18 mouse cellular contexts compared by ENCODE assay signal in the genomic region with DNA sequence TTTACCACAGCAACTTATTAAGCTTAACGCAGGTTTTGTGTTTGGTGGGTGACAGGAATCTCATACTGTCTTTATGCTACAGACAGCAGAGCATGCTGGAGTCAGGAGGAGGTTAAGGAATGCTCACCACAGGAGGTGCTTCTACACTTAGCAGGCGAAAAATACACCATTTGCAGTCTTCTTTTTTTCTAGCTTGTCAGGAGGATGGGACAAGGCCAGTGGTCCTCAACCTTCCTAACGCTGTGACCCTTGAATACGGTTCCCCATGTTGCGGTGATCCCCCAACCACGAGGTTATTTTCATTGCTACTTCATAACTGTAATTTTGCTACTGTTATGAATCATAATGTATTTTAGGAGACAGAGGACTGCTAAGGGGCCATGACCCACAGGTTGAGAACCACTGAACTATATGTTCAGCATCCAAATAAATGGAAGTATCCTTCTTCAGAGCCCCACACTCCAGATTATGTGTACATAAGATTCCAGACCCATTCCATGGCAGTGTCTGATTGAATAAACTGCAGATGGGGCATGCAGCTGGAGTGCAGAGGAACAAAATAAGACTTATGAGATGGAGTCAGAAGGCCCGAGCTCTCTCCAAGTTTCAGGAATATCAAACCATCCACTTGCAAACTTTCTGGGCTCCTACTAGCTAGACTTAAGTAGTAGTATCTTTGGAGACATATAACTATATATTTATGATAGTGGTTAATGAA. TPM values are rescaled to one million over a fixed set of nuclear protein-coding genes. Genes with fewer than 3 reads are reported as not detected.
A peak's percentile ranks its signal among the peaks of the same experiment; 100 is the strongest.
DNase-seq lines count a peak whose midpoint lies in the region; ATAC-seq and TF ChIP-seq lines count a peak whose summit lies in the region.
"Had no signal": no experiment of that assay in that cellular context is flagged by ENCODE, and none has a peak within 500 bp of the region (broad histone marks: within the 10 kb centered on the region; RNA-seq: fewer than 3 reads in every experiment).

No protein-coding gene starts in this region.

- H3K27me3 ChIP-seq in liver, adult 2 months (ENCODE audit: control insufficient read depth, insufficient read depth, low read length), result no peaks in the 10 kb centered on the region
- H3K27me3 ChIP-seq in intestine, embryonic 16.5 days (replicated peaks; ENCODE audit: control insufficient read depth, insufficient read depth, low read length), result no peaks in the 10 kb centered on the region
- H3K27me3 ChIP-seq in stomach, embryonic 16.5 days (ENCODE audit: control insufficient read depth, insufficient read depth, low read length), result no peaks in the 10 kb centered on the region
- H3K27me3 ChIP-seq: embryonic facial prominence, embryonic 13.5 days; midbrain, embryonic 12.5 days; neural tube, embryonic 12.5 days had no signal

- peak overlapping the region; percentile 61 for H3K9ac ChIP-seq in liver, adult 2 months (ENCODE audit: low read depth, low read length)
- H3K9ac ChIP-seq in intestine, embryonic 16.5 days (ENCODE audit: low read depth, low read length), result no peak overlapping the region
- H3K9ac ChIP-seq in stomach, embryonic 16.5 days (ENCODE audit: low read length), result no peak overlapping the region
- H3K9ac ChIP-seq: embryonic facial prominence, embryonic 13.5 days; lung, embryonic 14.5 days; midbrain, embryonic 12.5 days; neural tube, embryonic 12.5 days had no signal

- H3K4me1 ChIP-seq in liver, adult 2 months (ENCODE audit: control insufficient read depth, insufficient read depth, low read length), result peaks cover 27% of the 10 kb centered on the region
- peaks cover 30% of the 10 kb centered on the region for H3K4me1 ChIP-seq in intestine, embryonic 16.5 days (ENCODE audit: control insufficient read depth, insufficient read depth, low read length)
- peaks cover 40% of the 10 kb centered on the region for H3K4me1 ChIP-seq in stomach, embryonic 16.5 days (ENCODE audit: control insufficient read depth, insufficient read depth, low read length)

- ATAC-seq in intestine, embryonic 16.5 days, result no peak
- ATAC-seq in stomach, embryonic 16.5 days (ENCODE audit: insufficient read depth, low FRiP score), result no peak
- ATAC-seq: activated CD4-positive, CD25-positive, alpha-beta regulatory T cell, adult 4 months; forebrain, embryonic 16.5 days; inflammation-experienced regulatory T-cells, adult 6 months had no signal

- WGBS in liver, adult 2 months, result 76% methylated on average over 7 of the region's 7 CpGs
- 89% methylated on average over 7 of the region's 7 CpGs for WGBS in intestine, embryonic 16.5 days
- 86% methylated on average over 7 of the region's 7 CpGs for WGBS in stomach, embryonic 16.5 days

- peaks cover 12% of the 10 kb centered on the region for H3K36me3 ChIP-seq in liver, adult 2 months (ENCODE audit: control insufficient read depth, insufficient read depth, low read length)
- H3K36me3 ChIP-seq in intestine, embryonic 16.5 days (ENCODE audit: control insufficient read depth, insufficient read depth, low read length), result no peaks in the 10 kb centered on the region
- no peaks in the 10 kb centered on the region for H3K36me3 ChIP-seq in stomach, embryonic 16.5 days (ENCODE audit: control insufficient read depth, insufficient read depth, low read length)
- H3K36me3 ChIP-seq: neural tube, embryonic 12.5 days had no signal

- H3K9me3 ChIP-seq in intestine, embryonic 16.5 days (ENCODE audit: control insufficient read depth, low read length), result no peaks in the 10 kb centered on the region
- no peaks in the 10 kb centered on the region for H3K9me3 ChIP-seq in stomach, embryonic 16.5 days (replicated peaks; ENCODE audit: control insufficient read depth, low read length)
- H3K9me3 ChIP-seq: embryonic facial prominence, embryonic 13.5 days; midbrain, embryonic 12.5 days; neural tube, embryonic 12.5 days had no signal

- peak overlapping the region; percentile 98 for H3K27ac ChIP-seq in liver, adult 2 months (replicated peaks; ENCODE audit: insufficient read depth, low read depth, low read length)
- peak overlapping the region; percentile 97 for H3K27ac ChIP-seq in intestine, embryonic 16.5 days (ENCODE audit: low read length)
- peak overlapping the region; percentile 95; the same call in 1 of the 2 replicates for H3K27ac ChIP-seq in stomach, embryonic 16.5 days (ENCODE audit: low read length)
- H3K27ac ChIP-seq: embryonic facial prominence, embryonic 13.5 days; midbrain, embryonic 12.5 days; neural tube, embryonic 12.5 days had no signal

- TF ChIP-seq CTCF in liver, adult 2 months (IDR thresholded peaks at IDR 0.05; ENCODE audit: low read depth, low read length), result no peak

- H3K4me2 ChIP-seq in intestine, embryonic 16.5 days (ENCODE audit: low read depth, low read length), result 0 out of 2 replicates have a peak overlapping the region, but pooled peaks have one; percentile 7
- peak overlapping the region; percentile 25; the same call in 1 of the 2 replicates for H3K4me2 ChIP-seq in stomach, embryonic 16.5 days (ENCODE audit: low read depth, low read length)
- H3K4me2 ChIP-seq: embryonic facial prominence, embryonic 13.5 days; lung, embryonic 14.5 days; midbrain, embryonic 12.5 days; neural tube, embryonic 12.5 days had no signal

- peak; percentile 56 for DNase-seq in liver, adult 2 months (ENCODE audit: extremely low read depth, low read depth, low spot score)
- no peak for DNase-seq in liver
- peak; percentile 58 for DNase-seq in R1 (ENCODE audit: low read depth, low spot score)
- DNase-seq in urinary bladder, postnatal 4 days (ENCODE audit: low spot score in 2 of 2), result no peak
- no peak for DNase-seq in cerebellum, adult 8-10 months
- DNase-seq: cerebellum, postnatal 36 days; heart, adult 11 months; kidney, postnatal 4 days; lung, embryonic 14.5 days; right cerebral cortex, adult 18-20 months had no signal

- peak overlapping the region; percentile 2; the same call in 1 of the 2 replicates for H3K4me3 ChIP-seq in liver, adult 2 months (ENCODE audit: insufficient read depth, low read depth, low read length)
- H3K4me3 ChIP-seq in intestine, embryonic 16.5 days (ENCODE audit: low read length), result no peak overlapping the region
- no peak overlapping the region for H3K4me3 ChIP-seq in stomach, embryonic 16.5 days (replicated peaks; ENCODE audit: low read length)
- H3K4me3 ChIP-seq: embryonic facial prominence, embryonic 13.5 days; midbrain, embryonic 12.5 days; neural tube, embryonic 12.5 days had no signal

- H3K79me2 ChIP-seq in liver, adult 2 months (ENCODE audit: control insufficient read depth, insufficient read depth, low read length), result no peaks in the 10 kb centered on the region; the same call in 1 of the 2 replicates

- TF ChIP-seq POLR2A in liver, adult 2 months (IDR thresholded peaks at IDR 0.05; ENCODE audit: extremely low read depth, insufficient read depth, low read length), result 0 out of 2 replicates have a peak, but pooled peaks have one; percentile 5

RNA-seq across cellular contexts. Expression of a gene that starts 37.9 kb away (rescaled TPM):
- 2.6 and 4.3 TPM in 2 replicates for total RNA-seq in liver, adult 2 months (2014; rRNA removed)
- polyA plus RNA-seq in liver, adult 2 months (2012; rRNA removed), result 1.7 and 2.0 TPM in 2 replicates
- 9.3 and 11.4 TPM in 2 replicates for polyA plus RNA-seq in intestine, embryonic 16.5 days (2015; fragmentation: Nextera tagmentation; extraction: Ambion mirVana)
- 10.4 and 11.8 TPM in 2 replicates for polyA plus RNA-seq in stomach, embryonic 16.5 days (2015; fragmentation: Nextera tagmentation; extraction: Ambion mirVana)

RNA-seq across cellular contexts. Expression of a gene that starts 38.1 kb away (rescaled TPM):
- total RNA-seq in liver, adult 2 months (2014; rRNA removed), result 14.4 TPM in 2 replicates
- 6.2 and 6.3 TPM in 2 replicates for polyA plus RNA-seq in liver, adult 2 months (2012; rRNA removed)
- 45.2 and 56.8 TPM in 2 replicates for polyA plus RNA-seq in intestine, embryonic 16.5 days (2015; fragmentation: Nextera tagmentation; extraction: Ambion mirVana)
- 58.4 and 60.0 TPM in 2 replicates for polyA plus RNA-seq in stomach, embryonic 16.5 days (2015; fragmentation: Nextera tagmentation; extraction: Ambion mirVana)

Comparison
In these comparisons a context has a peak if more than half of its experiments do, and no peak if none do; other contexts are left out.
1. DNase-seq: peak in liver, adult 2 months (single experiment) and R1 (single experiment); none in liver (single experiment), urinary bladder, postnatal 4 days (0 of 2) and cerebellum, adult 8-10 months (single experiment).
2. Peak in every context shown above with its lines, with median percentiles within 50 percentile points of each other: H3K27ac ChIP-seq.